Mouse (Mus musculus) brain, adult 2 months (tissue): ENCODE data around the gene Dact3.

Experiments used
- DNase-seq: peaks from one replicate; pipeline ENCODE4 v3.0.0; 2011; ENCODE audit warnings: low read depth, low spot score

Gene Dact3

DNA sequence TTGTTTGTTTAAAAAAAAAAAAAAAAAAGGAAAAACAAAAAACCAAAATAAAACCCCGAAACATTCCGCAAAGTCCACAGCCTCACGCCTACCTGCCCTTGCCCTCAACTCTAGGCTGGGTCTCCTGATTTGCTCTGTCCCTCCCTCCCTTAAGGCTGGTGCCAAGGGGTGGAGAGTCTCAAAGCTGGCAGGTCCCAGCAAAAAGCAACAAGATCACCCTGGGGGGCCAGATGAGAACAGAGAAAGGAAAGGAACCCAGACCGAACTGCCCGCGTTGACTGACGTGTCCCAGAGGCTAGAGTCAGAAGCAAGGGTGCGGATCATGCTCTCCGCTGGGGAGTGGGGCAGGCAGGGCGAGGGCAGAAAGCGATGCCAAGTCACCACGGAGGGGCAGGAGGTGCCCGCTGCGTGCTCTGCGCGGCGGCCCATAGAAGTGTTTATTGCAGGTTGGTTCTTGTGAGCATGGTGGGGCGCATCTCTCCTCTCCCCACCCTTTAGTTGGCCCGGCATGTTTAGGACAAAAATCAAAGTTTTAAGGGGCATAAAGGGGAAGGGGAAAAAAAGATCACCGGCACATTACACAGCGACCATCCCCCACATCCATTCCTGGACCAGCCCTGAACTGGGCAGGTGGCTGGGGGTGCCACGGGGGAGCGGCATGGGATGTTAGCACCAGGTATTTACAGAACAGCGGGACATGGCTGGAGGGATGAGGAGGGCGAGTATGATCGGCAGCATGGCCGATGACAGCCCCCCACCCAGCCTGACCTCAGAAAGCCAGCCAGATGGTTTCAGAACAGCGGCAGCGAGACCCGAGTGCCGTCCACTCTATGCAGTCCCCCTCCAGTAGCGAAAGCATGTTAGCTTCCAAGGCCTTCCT, 40.6 kb downstream of the Dact3 start:
- DNase-seq, result peak; percentile 14

DNA sequence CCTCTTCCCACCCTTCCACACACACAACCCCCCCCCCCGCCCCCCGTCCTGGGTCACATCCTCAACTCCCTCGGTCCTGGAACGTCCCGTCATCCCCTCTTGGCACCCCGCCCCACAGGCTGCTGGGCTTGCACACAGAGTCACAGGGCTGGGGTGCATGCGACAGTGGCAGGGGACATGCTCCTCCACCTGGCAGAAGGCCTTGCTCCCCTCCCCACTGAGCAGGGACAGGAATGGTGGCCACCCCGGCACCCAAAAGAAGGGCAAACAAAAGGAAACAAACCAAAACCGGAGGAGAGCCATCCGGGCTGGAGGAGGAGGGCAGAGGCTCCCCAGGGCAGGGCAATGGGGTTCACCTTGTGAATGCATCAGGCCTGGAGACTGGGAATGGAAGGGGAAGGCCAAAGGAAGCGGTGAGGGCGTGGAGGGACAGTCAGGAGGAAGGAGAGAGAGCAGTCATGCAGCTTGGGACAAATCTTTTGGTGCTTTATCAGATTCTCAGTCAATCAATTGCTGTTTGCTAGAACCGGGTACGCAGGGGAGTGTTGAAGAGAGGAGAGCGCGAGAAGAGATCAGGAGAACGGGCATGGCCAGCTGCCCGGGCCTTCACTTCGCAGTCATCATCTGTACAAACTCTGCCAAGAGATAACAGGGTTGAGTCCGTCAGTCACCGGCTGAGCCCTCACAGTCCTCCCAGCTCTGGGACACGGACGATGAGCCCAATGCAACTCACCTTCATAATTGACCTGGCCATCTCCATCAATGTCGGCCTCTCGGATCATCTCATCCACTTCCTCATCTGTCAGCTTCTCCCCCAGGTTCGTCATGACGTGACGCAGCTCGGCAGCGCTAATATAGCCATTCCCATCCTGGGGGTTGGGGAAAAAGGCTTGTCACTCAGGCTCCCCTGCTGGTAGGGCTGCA, 41.5 kb downstream of the Dact3 start:
- no peak for DNase-seq

DNA sequence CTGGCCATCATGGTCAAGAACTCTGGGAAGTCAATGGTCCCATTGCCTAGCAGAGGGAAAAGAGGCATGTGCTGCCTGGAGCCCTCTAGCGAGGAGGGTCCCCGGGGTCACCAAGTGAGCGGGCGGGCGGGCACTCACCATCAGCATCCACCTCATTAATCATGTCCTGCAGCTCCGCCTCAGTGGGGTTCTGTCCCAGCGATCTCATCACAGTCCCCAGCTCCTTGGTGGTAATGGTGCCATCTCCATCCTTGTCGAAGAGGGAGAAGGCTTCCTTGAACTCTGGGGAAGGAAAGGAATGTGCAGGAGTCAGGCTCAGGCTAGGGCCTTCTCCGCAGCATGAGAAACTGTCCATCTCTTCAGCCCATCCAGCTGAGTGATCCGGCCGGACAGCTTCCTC, 42.3 kb downstream of the Dact3 start:
- DNase-seq, result no peak

DNA sequence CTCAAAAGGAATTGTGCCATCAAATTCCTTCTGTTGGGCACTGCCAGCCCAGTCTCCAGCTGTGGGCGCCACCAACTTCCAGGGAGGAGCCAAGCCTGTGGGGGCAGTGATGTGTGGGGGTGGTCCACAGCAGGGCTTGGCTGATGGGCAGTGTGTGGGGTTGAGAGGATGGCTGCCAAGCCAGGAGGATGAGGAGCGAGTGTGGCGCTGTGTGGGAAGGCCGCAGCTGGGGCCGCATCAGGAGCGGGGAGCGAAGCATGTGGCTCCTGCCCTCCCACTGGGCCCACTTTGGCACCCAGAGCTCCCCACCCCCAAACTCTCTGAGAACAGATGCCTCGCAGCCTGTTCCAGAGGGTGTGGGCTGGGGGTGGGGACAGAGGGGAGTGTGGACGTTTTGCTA, 42.9 kb downstream of the Dact3 start:
- DNase-seq, result peak; percentile 83

DNA sequence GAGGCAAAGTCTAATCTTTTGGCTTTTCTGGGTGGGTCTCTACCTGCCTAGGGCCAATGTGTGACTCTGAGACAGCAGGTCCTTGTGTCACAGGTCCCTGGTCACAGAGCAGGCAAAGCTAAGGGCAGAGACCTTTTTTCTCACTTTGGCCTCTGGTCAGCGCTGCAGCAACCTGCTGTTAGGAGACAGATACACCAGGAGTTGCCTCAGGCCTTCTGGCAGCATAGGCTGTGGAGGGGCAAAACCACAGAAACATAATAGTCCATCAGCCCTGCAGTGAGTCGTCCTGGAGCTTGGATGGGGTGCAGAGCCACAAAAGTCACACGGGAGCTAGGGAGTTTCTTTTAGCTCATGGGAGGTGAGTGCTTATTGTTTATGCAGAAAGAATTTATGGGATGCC, 43.6 kb downstream of the Dact3 start:
- peak; percentile 20 for DNase-seq

DNA sequence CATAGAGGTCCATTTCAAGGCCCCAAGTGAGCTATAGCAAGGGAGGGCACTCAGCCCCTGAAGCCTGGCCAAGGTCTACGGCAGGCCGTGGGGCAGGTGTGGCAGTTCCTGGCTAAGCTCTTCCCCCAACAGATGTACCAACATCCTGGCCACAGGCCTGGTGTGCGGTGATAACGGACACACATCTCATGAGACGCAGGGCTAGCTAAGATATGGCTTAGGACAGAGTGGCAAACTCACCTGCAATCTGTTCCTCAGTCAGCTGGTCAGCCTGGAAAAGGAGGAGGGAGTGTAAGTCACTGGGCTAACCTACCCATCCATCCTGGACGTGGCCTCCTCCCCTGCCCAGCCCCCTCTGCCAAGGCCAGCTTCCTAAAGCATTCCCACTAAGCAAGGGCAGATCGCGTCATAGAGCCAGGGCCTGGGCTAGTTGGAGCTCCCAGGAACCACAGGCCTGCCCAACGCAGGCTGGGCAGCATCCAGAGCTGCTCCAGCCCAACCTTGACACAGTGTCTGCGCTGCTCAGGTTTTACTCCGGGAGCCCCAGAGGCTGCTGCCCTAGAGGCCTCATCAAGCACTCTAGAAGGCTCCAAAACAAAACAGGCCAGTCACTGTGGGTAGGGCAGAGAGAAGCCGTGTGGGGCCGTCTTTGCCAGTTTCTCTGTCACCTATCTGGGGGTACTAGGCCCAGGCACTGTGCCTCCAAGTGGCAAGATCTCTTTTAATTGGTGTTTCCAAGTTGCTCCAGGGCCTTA, 44.5 kb downstream of the Dact3 start:
- no peak for DNase-seq

DNA sequence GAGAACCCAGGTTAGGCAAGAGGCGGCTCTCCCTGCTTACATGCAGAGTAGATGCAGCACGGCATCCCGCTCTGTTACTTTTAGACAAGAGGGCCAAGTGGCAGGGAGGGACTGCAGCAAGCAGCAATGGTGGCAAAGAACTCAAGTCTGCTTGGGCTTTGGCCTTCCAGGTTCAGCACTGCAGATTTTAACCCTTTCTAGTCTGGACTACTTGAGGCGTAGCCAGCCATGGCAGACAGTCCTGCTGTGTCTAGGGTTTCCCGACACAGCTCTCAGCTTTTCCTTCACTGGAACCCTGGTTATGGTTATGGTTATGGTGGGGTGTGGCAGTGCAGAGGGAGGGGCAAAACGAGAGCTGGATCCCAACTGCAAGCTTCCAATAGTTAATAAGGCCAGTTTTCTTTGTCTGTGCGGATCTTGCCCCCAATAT, 45.0 kb downstream of the Dact3 start:
- peak; percentile 62 for DNase-seq

DNA sequence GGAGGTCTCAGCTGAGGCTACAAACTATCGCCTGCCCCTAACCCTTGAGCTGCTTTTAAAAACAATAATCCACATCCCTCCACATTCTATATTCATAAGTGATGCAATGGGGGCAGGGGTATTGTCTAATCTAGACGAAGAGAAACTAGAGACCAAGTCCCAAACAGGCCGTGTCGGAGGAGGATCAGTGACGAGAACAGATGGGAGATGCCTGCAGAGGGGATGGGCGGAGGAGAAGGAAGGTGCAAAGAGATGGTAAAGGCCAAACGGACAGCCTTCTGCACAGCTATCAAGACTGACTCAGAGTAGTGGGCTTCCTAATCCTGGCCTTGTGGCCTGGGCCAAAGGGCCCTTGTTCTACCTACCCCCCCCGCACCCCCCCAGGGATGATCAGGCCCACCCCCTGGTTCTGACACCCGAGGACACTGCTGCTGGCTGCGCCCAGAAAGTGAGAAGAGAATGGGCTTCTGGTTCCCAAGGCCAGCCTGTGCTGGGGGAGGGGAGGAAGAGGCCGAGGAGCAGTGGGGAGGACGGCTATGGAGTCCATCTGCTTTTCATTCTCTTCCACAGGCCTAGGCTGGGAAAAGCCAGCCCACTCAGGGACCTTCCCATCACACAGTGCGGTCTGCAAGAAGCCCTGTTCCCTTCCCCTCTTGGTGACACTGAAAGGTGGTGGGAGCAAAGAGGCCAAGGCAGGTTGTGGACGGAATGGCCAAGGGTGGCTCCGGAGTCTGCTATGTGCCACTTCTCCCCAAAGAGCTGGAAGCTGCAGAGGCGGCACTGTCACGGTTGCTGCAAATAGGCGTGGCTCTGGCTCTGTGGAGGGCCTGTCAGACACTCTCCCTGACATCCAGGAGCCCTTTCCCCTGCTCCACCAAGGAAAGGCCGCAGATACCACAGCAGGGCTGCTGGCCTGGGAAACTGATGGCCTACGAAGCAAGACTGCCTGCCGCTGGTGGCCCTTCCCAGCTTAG, 46.0 kb downstream of the Dact3 start:
- DNase-seq, result peak; percentile 79

DNA sequence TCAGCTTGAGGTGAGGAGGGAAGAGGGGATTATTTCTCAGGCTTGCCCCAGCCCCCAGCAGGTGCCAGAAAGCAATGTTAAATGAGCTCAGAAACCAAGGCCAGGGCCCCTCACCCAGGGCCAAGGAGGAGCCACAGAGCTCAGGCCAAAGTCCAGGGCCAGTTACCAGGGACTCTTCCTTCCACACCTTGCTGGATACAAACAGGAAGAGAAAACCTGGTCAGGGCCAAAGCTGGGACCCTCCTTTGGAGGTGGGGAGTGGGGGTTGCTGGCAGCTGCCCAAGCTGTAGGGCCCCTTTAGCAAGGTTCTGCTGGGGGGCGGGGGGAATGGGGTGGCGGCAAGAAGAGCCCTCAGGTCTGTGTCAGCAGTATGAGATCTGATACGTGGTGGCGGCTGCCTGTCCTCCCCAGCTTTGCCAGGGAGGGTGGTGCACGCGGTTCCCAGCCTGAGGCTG, 46.8 kb downstream of the Dact3 start:
- peak; percentile 47 for DNase-seq

DNA sequence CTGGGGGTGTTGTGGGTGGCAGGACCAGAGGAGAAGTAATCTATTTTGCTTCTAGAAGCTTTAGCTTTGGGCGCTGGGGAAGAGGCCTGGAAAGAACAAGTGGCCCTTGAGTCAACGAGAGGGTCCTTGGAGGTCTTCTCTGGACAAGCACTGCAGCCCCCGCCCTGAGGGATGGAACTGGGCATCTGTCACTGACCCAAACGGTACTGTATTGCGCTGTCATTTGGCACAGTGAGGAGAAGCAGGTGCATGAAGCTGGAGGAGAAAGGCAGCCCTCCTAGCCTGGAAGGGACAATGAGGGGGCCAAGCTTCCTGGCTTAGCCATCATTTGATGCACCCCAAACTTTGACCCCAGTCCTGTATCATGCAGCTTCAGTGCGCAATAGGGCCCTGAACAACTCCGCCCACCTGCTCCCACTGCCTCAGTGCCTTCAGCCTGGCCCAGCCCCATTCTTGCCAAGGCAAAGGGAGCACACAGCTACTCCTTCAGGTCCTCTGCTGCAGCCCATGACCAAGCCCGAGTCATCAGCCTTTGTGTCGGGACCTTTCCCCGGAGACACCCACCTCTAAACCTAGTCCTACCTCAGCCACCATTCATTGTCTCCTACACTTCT, 47.4 kb downstream of the Dact3 start:
- peak; percentile 82 for DNase-seq

DNA sequence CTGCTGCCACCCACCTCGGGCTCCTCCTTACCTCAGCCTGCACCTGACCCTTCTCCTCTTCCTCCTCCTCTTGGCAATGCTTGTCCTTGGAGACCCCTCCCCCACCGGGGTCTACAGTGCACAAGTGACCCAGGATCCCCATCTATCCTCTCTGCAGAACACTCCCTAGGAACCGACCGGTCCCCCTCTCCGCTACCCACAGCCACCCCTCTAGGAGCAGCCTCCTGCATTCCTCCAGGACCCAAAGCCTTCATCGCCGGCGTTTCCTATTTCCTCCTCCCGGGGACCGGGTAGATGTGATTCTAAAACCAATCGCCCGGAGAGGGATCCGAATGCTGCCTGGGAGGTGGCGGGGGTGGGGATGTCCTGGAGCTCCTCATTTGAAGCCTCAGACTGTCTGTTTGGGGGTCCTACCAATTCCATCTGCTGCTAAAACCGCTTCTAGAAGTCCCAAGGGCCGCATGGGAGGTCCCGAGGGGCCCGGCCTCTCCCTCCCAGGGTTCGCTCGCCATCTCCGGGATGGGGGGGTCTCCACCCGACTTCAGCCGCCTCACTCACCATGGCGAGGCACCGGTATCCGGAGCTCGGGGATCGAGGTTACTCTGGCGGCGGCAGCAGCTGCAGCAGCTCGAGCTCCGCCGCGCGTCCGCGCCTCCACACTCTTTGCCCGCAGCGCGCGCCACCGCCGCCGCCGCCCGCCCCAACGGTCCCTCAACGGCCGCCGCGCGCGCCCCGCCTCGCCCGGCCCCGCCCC, 48.3 kb downstream of the Dact3 start:
- DNase-seq, result no peak

DNA sequence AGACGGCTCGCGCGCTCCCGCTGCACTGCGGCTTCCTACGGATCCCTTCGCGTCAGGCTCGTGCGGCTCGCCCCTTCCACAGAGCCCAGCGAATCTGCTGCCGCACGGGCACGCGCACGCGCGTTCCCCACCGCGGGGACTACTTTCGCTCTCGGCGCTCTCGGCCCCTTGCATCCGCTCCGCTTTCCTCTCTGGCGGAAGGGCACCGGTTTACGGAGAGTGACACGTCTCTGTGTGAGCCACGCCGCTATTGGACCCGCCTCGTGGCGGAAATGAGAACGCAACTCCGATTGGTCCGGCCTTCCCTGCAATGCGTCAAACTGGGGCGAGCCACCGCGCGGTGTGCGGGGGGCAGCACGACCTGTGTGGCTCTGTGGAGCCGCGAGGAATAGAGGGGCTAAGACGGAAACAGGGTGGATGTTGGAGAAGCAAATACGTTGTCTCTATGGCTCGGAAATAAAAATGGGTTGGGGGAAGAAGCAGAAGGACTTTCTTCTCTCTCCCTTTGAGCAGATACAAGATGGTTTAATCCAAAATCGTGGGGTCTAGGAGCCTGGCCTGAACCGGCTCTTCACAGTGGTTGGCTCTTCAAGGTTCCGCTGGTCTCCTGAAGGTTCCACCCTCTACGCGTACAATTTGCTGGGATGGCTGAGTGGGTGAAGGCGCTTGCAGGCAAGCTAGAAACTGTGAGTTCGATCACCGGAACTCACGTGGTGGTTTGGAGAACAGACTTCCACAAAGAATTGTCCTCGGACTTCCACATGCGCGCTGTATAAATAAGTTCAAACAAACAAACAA, 49.1 kb downstream of the Dact3 start, which contains the start of gene Calm3:
Calm3 (minus strand) TSS at position 78 of the 798 bp plus-strand sequence.
- DNase-seq, result peak; percentile 100

DNA sequence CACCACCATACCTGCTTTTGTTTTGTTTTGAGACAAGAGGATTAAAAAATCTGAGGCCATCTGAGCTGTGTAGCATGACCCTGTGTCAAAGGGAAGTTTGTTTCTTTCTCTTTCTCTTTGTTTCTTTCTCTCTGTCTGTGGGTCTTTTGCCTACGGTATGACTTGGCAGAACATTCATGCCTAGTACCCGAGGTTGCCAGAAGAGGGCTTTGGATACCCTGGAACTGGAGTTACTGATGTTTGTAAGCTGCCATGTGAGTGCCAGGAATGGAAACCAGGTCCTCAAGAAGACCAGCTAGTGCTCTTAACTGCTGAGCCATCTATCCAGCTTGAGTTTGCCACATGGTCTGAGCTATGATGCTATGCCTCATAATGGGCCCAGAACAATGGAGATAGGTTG, 53.2 kb downstream of the Dact3 start:
- no peak for DNase-seq

DNA sequence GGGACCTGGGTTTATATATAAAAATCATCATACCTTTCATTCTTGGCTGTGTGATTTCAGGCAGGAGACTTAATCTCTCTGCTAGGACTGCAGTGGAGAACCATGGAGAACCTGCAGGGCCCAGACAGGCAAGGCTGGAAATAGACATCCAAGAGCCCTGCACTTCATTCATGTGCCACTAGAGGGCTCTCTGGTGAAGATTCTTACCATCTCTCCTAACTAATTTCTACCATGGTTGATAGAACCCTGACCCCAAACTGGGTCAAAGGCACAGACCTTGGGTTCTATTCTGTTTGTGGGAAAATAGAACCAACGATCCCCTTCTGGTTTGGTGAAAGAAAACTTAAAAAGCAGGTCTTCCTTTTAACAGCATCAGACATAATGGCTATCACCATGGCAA, 55.7 kb downstream of the Dact3 start:
- DNase-seq, result peak; percentile 88

DNA sequence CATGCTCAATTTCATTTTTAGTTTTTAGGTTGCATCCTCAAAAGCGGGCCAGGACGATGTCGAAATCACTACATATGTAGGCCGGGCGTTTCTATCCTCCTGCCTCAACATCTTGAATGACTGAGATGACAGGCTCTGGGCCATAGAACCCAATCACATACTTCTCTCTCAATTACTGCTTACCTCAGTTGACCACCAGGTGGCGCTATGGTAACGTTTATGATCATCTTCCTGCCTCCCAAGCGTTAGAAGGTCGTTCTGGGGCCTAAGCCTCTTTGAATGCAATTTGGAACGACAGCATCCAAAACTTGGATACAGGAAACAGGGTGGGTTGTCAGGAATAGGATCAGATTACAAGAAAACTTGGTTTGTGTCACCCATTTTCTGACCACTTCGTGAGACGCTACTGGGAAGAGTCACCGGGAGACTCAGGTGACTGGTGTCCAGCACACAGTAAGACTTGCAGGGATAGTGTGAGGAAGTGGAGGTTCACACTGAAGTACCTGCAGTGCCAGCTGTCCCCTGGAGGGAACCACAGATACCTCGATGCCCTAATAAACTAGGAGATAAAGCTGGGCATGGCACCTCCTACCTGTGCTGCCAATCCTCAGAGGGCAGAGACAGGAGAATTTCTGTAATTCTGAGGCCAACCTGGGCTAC, 57.0 kb downstream of the Dact3 start:
- peak; percentile 96 for DNase-seq

DNA sequence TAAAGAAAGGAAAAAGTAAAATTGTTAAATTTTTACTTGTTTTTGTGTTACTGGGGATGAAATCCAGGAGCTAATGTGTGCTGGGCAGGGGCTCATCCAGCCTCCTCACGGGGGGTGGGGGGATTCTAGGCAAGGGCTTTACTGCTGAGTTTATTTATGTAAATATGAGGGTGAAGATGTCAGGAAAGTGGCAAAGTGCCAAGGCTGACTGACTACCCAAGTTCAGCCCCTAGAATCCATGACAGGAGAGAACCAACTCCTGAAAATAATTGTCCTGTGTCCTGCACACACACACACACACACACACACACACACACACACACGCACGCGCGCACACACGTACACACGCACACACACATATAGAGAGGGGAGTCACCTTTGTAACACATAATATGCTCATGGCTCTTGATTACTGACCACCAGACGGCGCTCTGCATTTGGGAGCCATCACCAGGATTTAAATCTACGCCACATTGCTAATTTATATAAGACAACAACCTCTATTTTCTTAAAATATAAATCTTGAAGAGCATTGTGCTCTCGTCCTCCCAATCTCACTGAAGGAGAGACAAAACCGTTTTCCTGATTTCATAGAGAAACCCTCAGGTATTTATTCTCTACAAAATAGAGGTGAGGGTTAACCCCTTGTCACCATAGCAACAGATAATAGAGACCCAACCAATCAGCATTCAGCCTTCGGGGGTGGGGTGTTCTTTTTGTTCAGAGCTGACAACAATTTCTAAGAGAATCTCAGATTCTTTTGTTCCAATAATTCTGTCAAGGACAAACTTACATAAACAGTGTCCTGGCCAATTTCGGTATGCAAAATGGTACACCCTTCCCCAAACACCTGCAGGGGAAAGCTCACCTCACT, 57.8 kb downstream of the Dact3 start:
- DNase-seq, result peak; percentile 93
